In the genomic region with DNA sequence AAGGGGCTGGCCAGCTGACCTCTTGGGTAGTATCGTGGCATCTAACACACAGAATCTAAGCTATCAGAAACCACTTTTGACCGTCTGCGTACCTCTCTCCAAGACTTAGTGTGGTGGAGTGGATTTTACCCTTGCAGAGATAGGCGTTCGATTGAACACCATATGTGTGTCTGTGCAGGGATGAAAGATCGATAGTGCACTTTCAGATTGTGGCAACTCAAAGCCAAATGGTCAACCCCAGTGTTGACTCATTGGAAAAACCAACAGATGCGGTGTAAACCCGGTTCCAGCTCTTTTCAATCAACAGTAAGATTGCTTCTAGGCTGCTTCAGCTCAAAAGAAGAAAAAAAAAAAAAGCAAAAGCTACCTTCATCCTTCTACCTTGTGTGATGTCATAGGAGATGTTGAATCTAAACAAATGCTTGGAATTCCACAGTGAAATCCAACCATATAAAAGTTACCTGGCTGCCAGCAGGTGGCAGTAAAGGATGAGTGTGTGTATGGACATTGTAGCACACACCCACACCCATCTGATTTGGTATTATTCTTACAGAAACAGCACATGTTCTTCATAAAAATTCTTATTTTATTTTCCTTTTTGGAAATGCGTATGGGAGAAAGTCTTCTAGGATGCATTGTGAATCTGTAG, we compare ENCODE assay signal across 8 mouse cellular contexts. TPM values are rescaled to one million over a fixed set of nuclear protein-coding genes. Genes with fewer than 3 reads are reported as not detected.
DNase-seq lines count a peak whose midpoint lies in the region; ATAC-seq and TF ChIP-seq lines count a peak whose summit lies in the region.

No protein-coding gene starts in this region.

- no peak overlapping the region for H3K9ac ChIP-seq in forebrain, embryonic 14.5 days (ENCODE audit: low read length)
- no peak overlapping the region for H3K9ac ChIP-seq in forebrain, embryonic 13.5 days
- no peak overlapping the region for H3K9ac ChIP-seq in forebrain, embryonic 16.5 days (replicated peaks; ENCODE audit: low read depth, low read length)

- intact Hi-C loops in left cerebral cortex, adult 2 months (cut with DNase I): loop anchor here (2.0 to 5.0 kb wide), 3 partner anchors 256 to 411 kb away; a partner anchor contains a TSS

- TF ChIP-seq POLR2A in testis, adult 2 months (IDR thresholded peaks at IDR 0.05; ENCODE audit: control insufficient read depth, low read depth, low read length): no peak

- peak; percentile 32; the same call in 1 of the 2 replicates for ATAC-seq in forebrain, embryonic 14.5 days
- no peak for ATAC-seq in forebrain, embryonic 13.5 days
- no peak for ATAC-seq in forebrain, embryonic 16.5 days

- no peak overlapping the region for H3K4me3 ChIP-seq in forebrain, embryonic 14.5 days (ENCODE audit: low read depth, low read length)
- no peak overlapping the region for H3K4me3 ChIP-seq in forebrain, embryonic 13.5 days
- peak overlapping the region; percentile 68 for H3K4me3 ChIP-seq in testis, adult 2 months (ENCODE audit: control insufficient read depth, low read depth, low read length)
- no peak overlapping the region for H3K4me3 ChIP-seq in embryonic facial prominence, embryonic 10.5 days
- no peak overlapping the region for H3K4me3 ChIP-seq in left cerebral cortex, adult 2 months
- no peak overlapping the region for H3K4me3 ChIP-seq in forebrain, embryonic 16.5 days (replicated peaks; ENCODE audit: low read length)

- no peak overlapping the region for H3K27ac ChIP-seq in forebrain, embryonic 14.5 days (ENCODE audit: low read depth, low read length)
- H3K27ac ChIP-seq in forebrain, embryonic 13.5 days: no peak overlapping the region
- H3K27ac ChIP-seq in testis, adult 2 months (ENCODE audit: control insufficient read depth, insufficient read depth, low read depth, low read length): no peak overlapping the region
- H3K27ac ChIP-seq in embryonic facial prominence, embryonic 10.5 days (replicated peaks): no peak overlapping the region
- no peak overlapping the region for H3K27ac ChIP-seq in left cerebral cortex, adult 2 months
- H3K27ac ChIP-seq in forebrain, embryonic 16.5 days (ENCODE audit: low read length): no peak overlapping the region

- H3K4me1 ChIP-seq in forebrain, embryonic 14.5 days (ENCODE audit: control insufficient read depth, insufficient read depth, low read length): no peaks in the 10 kb centered on the region
- no peaks in the 10 kb centered on the region for H3K4me1 ChIP-seq in forebrain, embryonic 13.5 days
- no peaks in the 10 kb centered on the region for H3K4me1 ChIP-seq in testis, adult 2 months (ENCODE audit: control insufficient read depth, insufficient read depth, low read length)
- H3K4me1 ChIP-seq in embryonic facial prominence, embryonic 10.5 days: peaks cover 37% of the 10 kb centered on the region
- no peaks in the 10 kb centered on the region for H3K4me1 ChIP-seq in forebrain, embryonic 16.5 days (replicated peaks; ENCODE audit: control insufficient read depth, insufficient read depth, low read length)

- 89% methylated on average over 9 of the region's 9 CpGs for WGBS in forebrain, embryonic 14.5 days
- 90% methylated on average over 9 of the region's 9 CpGs for WGBS in forebrain, embryonic 13.5 days
- 91% methylated on average over 9 of the region's 9 CpGs for WGBS in embryonic facial prominence, embryonic 10.5 days
- 90% methylated on average over 9 of the region's 9 CpGs for WGBS in forebrain, embryonic 16.5 days

- peak; percentile 62 for DNase-seq in forebrain, embryonic 14.5 days (ENCODE audit: low spot score)
- DNase-seq in testis, postnatal 14 days (ENCODE audit: low spot score): no peak
- DNase-seq in embryonic facial prominence, embryonic 10.5 days (ENCODE audit: low spot score): peak; percentile 62
- DNase-seq in left cerebral cortex, adult 2 months (ENCODE audit: extremely low spot score in 1 of 2, low spot score in 2 of 2): peak; percentile 59
- DNase-seq in retina, postnatal 1 day: peak; percentile 62

- H3K9me3 ChIP-seq in forebrain, embryonic 14.5 days (replicated peaks; ENCODE audit: control insufficient read depth, low read length): no peaks in the 10 kb centered on the region
- no peaks in the 10 kb centered on the region for H3K9me3 ChIP-seq in forebrain, embryonic 13.5 days (replicated peaks)
- H3K9me3 ChIP-seq in embryonic facial prominence, embryonic 10.5 days: no peaks in the 10 kb centered on the region
- no peaks in the 10 kb centered on the region for H3K9me3 ChIP-seq in forebrain, embryonic 16.5 days (ENCODE audit: control insufficient read depth, low read length)

- 0 out of 2 replicates have a peak, but pooled peaks cover 3% of the 10 kb centered on the region for H3K36me3 ChIP-seq in forebrain, embryonic 14.5 days (ENCODE audit: control insufficient read depth, insufficient read depth, low read length)
- H3K36me3 ChIP-seq in forebrain, embryonic 13.5 days (ENCODE audit: poor library complexity, severe bottlenecking): no peaks in the 10 kb centered on the region
- no peaks in the 10 kb centered on the region for H3K36me3 ChIP-seq in testis, adult 2 months (ENCODE audit: control insufficient read depth, insufficient read depth, low read length)
- no peaks in the 10 kb centered on the region for H3K36me3 ChIP-seq in embryonic facial prominence, embryonic 10.5 days (replicated peaks)
- H3K36me3 ChIP-seq in forebrain, embryonic 16.5 days (ENCODE audit: control insufficient read depth, insufficient read depth): peaks cover 6% of the 10 kb centered on the region; the same call in 1 of the 2 replicates

- no peak overlapping the region for H3K4me2 ChIP-seq in forebrain, embryonic 14.5 days (ENCODE audit: low read length)
- H3K4me2 ChIP-seq in forebrain, embryonic 13.5 days: no peak overlapping the region
- H3K4me2 ChIP-seq in forebrain, embryonic 16.5 days (ENCODE audit: low read length): no peak overlapping the region

- no peaks in the 10 kb centered on the region for H3K27me3 ChIP-seq in forebrain, embryonic 14.5 days (replicated peaks; ENCODE audit: control insufficient read depth, insufficient read depth, low read length)
- H3K27me3 ChIP-seq in forebrain, embryonic 13.5 days: no peaks in the 10 kb centered on the region
- H3K27me3 ChIP-seq in testis, adult 2 months (ENCODE audit: control insufficient read depth, insufficient read depth, low read length): no peaks in the 10 kb centered on the region
- no peaks in the 10 kb centered on the region for H3K27me3 ChIP-seq in embryonic facial prominence, embryonic 10.5 days (replicated peaks; ENCODE audit: low read depth, poor library complexity, severe bottlenecking)
- no peaks in the 10 kb centered on the region for H3K27me3 ChIP-seq in forebrain, embryonic 16.5 days (replicated peaks; ENCODE audit: control insufficient read depth, insufficient read depth, low read length)

- TF ChIP-seq CTCF in testis, adult 2 months (IDR thresholded peaks at IDR 0.05; ENCODE audit: control insufficient read depth, insufficient read depth, insufficient replicate concordance, low read depth, low read length): no peak
- peak; percentile 78 for TF ChIP-seq CTCF in left cerebral cortex, adult 2 months (IDR thresholded peaks at IDR 0.05)

RNA-seq across cellular contexts. Expression of a gene that starts 8.8 kb away (rescaled TPM):
- 0.10 TPM in 1 of 2 replicates, not detected in the other for polyA plus RNA-seq in forebrain, embryonic 14.5 days (2014; fragmentation: Nextera tagmentation; extraction: Ambion mirVana)
- 0.25 and 0.37 TPM in 2 replicates for polyA plus RNA-seq in forebrain, embryonic 13.5 days (2015; fragmentation: Nextera tagmentation; extraction: Ambion mirVana)
- 5.3 and 5.4 TPM in 2 replicates for polyA plus RNA-seq in testis, adult 2 months (2012; rRNA removed)
- polyA plus RNA-seq in embryonic facial prominence, embryonic 10.5 days (2016; fragmentation: Nextera tagmentation; extraction: Ambion mirVana): 0.10 and 0.29 TPM in 2 replicates
- not detected for total RNA-seq in left cerebral cortex, adult 2 months (2021)
- 0.40 and 1.2 TPM in 2 replicates for polyA plus RNA-seq in forebrain, embryonic 16.5 days (2015; fragmentation: Nextera tagmentation; extraction: Ambion mirVana)
